Mouse (Mus musculus) hindbrain, postnatal 0 days (tissue): ENCODE data around the gene Cacnb2. TPM values are rescaled to one million over a fixed set of nuclear protein-coding genes. Genes with fewer than 3 reads are reported as not detected.

Experiments
- ATAC-seq: fragments of 200-750 bp; cut with Nextera tagmentation; 2 replicates; pipeline ENCODE4 v1.8.0; 2017; ENCODE audit warnings: mild to moderate bottlenecking, moderate TSS enrichment, moderate library complexity
- DNase-seq: peaks from one replicate; pipeline ENCODE4 v3.0.0-alpha.2; 2015; ENCODE audit warnings: low spot score
- H3K27ac ChIP-seq: fragments of 300-500 bp; sonication (generic); 2 replicates; pipeline ENCODE4 v1.5.1; 2014; ENCODE audit warnings: mild to moderate bottlenecking
- H3K27me3 ChIP-seq: fragments of 300-500 bp; sonication (generic); 2 replicates; pipeline ENCODE4 v1.6.1; 2014; ENCODE audit warnings: low read length, mixed read lengths; ENCODE audit not compliant: insufficient read depth
- H3K36me3 ChIP-seq: fragments of 300-500 bp; sonication (generic); 2 replicates; pipeline ENCODE4 v1.6.1; 2014; ENCODE audit warnings: low read length, mixed read lengths; ENCODE audit not compliant: insufficient read depth
- H3K4me1 ChIP-seq: fragments of 300-500 bp; sonication (generic); 2 replicates; pipeline ENCODE4 v1.6.1; 2014; ENCODE audit warnings: antibody characterized with exemption, low read length, mixed read lengths; ENCODE audit not compliant: insufficient read depth
- H3K4me2 ChIP-seq: fragments of 300-500 bp; sonication (generic); 2 replicates; pipeline ENCODE4 v1.6.1; 2014; ENCODE audit warnings: low read depth, mild to moderate bottlenecking, low read length, moderate library complexity, mixed read lengths
- H3K4me3 ChIP-seq: fragments of 300-500 bp; sonication (generic); 2 replicates; pipeline ENCODE4 v1.5.1; 2014; ENCODE audit warnings: low read length
- H3K9ac ChIP-seq: fragments of 300-500 bp; sonication (generic); replicated peaks from 2 replicates; pipeline ENCODE4 v1.6.1; 2014; ENCODE audit warnings: mild to moderate bottlenecking, low read length, moderate library complexity, mixed read lengths
- H3K9me3 ChIP-seq: fragments of 300-500 bp; sonication (generic); 2 replicates; pipeline ENCODE4 v1.6.1; 2016; ENCODE audit warnings: low read length, mixed read lengths
- CTCF ChIP-seq: IDR thresholded peaks from 2 replicates; pipeline ENCODE4 v1.5.1; 2016; ENCODE audit warnings: antibody characterized with exemption, control low read depth, low read depth
- WGBS: fragments of 180-500 bp; shearing (Covaris S2); extraction: QIAGEN DNeasy Blood & Tissue Kit; methylation state at CpG from one replicate; pipeline ENCODE4 v1.1.7; 2014; 5-methylcytosine and 5-hydroxymethylcytosine counted together
- polyA plus RNA-seq: library from polyadenylated mRNA; unstranded; fragments of >200 nt; fragmentation: Nextera tagmentation; extraction: Ambion mirVana; gene quantifications from 2 replicates; pipeline ENCODE4 v1.2.1, GENCODE M21; 2015
- total RNA-seq: library from RNA; depleted of rRNA; stranded (reverse); fragments of >200 nt; gene quantifications from 2 replicates; pipeline ENCODE4 v1.2.3, GENCODE M21; 2014

The Cacnb2 gene
- total and polyA plus RNA-seq, 2 experiments from 2014 or later, result 8.1 to 21.7 TPM

DNA sequence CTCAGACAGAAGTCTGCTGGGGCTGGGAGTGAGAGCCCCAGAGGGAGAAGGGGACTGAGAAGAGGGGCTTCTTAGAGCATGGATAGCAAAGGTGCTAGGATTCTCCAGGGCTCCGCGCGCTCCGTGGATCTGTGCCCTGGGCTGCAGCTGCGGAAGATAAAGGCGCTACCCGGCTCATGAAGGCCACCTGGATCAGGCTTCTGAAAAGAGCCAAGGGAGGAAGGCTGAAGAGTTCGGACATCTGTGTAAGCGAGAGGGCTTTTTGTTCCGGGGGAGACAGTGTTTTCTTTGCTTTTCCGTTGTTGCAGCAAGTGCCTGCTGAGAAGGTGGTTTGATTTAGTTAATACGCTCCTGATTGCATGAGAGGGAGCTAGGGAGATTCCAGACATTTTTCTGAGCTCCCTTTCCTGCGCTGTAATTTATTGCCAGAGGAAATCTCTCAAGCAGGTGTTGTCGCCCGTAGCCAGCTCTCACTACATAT, 270.9 kb downstream of the Cacnb2 start:
- no peaks in the 10 kb centered on the region for H3K9me3 ChIP-seq
- H3K9ac ChIP-seq, result peak overlapping the region; percentile 56
- H3K4me3 ChIP-seq, result peak overlapping the region; percentile 42
- TF ChIP-seq CTCF, result no peak
- peak overlapping the region; percentile 63 for H3K4me2 ChIP-seq
- no peaks in the 10 kb centered on the region for H3K36me3 ChIP-seq
- ATAC-seq, result peak; percentile 61
- peak overlapping the region; percentile 77 for H3K27ac ChIP-seq
- peaks cover 9% of the 10 kb centered on the region; the same call in 1 of the 2 replicates for H3K4me1 ChIP-seq
- WGBS, result 6% methylated on average over 15 of the region's 15 CpGs
- no peaks in the 10 kb centered on the region for H3K27me3 ChIP-seq
- DNase-seq, result peak; percentile 48

DNA sequence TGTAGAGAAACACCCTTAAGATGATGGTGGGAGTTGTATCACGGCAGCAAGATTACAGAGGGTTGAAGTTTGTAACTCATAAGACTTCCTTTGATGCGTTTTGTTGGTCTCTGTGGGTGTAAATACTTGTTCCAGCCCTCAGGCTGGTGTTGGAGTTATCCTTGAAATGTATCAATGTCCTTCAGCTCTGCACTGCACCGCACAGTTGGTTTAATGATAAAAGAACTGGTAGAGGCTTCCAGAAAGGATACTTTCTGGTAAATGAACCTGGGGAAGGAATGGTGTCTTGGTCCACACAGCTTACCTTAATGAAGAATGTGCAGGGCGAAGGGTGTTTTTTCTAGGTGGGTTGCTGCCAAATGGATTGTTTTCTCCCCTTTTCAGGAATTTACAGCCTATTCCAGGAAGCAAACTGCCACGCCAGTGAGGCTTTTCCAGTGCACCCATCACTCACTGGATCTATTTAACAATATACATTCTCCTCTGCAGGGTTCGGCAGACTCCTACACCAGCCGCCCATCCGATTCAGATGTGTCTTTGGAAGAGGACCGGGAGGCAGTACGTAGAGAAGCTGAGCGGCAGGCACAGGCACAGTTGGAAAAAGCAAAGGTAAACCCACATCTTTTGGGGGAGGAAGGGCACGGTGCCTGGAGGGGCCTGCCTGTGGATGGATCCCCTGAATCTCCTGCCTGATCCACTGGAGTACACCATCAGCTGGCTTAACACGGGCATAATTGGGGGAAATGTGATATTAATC, 271.6 kb downstream of the Cacnb2 start:
- Histone ChIP-seq H3K9ac (peak overlapping the region; percentile 56), H3K4me3 (peak overlapping the region; percentile 42), H3K4me1 (peaks cover 9% of the 10 kb centered on the region; the same call in 1 of the 2 replicates), H3K27me3 (no peaks in the 10 kb centered on the region), H3K4me2 (peak overlapping the region; percentile 63), H3K36me3 (no peaks in the 10 kb centered on the region), H3K9me3 (no peaks in the 10 kb centered on the region), H3K27ac (peak overlapping the region; percentile 77)
- ATAC-seq (0 out of 2 replicates have a peak, but pooled peaks have one; percentile 35), DNase-seq (peak; percentile 20)
- TF ChIP-seq CTCF, result no peak
- 26% methylated on average over 13 of the region's 13 CpGs for WGBS

DNA sequence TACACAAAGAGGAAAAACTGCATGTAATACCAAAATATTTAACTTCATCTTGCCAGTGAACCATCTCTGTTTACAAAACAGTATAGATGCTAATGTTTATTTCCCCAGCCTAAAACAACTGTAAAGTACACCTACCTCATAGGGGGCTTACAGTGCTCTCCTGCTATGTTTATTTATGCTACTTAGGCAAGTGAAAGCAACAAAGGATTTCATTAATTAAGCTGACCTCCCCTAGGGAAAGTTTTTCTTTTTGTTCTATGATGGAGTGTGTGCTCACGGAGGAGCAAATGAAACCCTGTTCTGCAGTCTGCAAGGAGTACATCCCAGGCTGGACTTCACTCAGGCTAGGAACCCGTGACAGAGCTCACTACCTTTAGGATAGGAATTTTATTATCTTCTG, 272.2 kb downstream of the Cacnb2 start:
- 0 out of 2 replicates have a peak overlapping the region, but pooled peaks have one; percentile 77 for H3K27ac ChIP-seq
- peaks cover 9% of the 10 kb centered on the region; the same call in 1 of the 2 replicates for H3K4me1 ChIP-seq
- DNase-seq (peak; percentile 8), ATAC-seq (0 out of 2 replicates have a peak, but pooled peaks have one; percentile 34)
- no peak for TF ChIP-seq CTCF
- H3K27me3 ChIP-seq, result no peaks in the 10 kb centered on the region
- WGBS, result 22% methylated on average over 2 of the region's 2 CpGs
- H3K4me3 ChIP-seq, result peak overlapping the region; percentile 42
- H3K9me3 ChIP-seq, result no peaks in the 10 kb centered on the region
- no peaks in the 10 kb centered on the region for H3K36me3 ChIP-seq
- peak overlapping the region; percentile 63 for H3K4me2 ChIP-seq
- H3K9ac ChIP-seq, result peak overlapping the region; percentile 56; the same call in 1 of the 2 replicates

DNA sequence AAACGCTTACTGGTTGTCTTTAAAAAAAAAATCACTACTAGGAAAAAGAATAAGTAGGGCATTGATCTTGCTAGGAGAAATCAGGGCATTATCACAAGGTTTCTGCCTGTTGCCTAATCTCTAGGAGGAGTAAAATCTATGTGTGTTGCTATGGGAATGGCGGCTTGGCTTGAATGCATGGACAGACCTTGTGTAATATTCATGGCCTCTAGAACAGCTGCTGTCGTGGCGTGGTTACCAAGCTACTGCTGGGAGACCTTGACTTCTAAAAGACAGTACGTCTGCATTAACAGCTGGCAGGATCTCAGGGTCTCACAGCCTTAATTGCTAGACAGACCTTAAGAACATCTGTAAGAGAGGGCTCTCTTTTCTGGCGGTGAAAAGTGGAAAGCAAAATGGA, 272.7 kb downstream of the Cacnb2 start:
- ATAC-seq, result peak; percentile 63
- H3K27ac ChIP-seq, result peak overlapping the region; percentile 77
- H3K4me1 ChIP-seq, result peaks cover 9% of the 10 kb centered on the region; the same call in 1 of the 2 replicates
- H3K4me2 ChIP-seq, result peak overlapping the region; percentile 63
- H3K9ac ChIP-seq, result no peak overlapping the region
- peak overlapping the region; percentile 42 for H3K4me3 ChIP-seq
- H3K9me3 ChIP-seq, result no peaks in the 10 kb centered on the region
- H3K27me3 ChIP-seq, result no peaks in the 10 kb centered on the region
- no peak for TF ChIP-seq CTCF
- peak; percentile 51 for DNase-seq
- H3K36me3 ChIP-seq, result no peaks in the 10 kb centered on the region
- 23% methylated on average over 6 of the region's 6 CpGs for WGBS

DNA sequence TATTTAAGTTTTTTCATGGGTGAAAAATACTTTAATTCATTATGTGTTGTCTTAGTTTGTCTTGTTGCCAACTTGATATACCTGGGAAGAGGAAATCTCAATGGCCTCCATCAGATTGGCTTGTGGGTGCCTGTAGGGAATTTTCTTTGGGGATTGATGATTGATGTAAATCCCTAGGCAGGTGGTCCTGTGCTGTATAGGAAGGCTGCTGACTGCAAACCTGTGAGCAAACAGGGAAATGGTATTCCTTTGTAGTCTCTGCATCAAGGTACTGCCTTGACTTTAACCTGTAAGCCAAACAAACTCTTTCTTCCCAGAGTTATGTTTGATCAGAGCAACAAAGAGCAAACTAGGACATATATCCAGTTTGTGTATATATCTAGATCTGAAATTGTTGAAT, 276.1 kb downstream of the Cacnb2 start:
- DNase-seq (no peak), ATAC-seq (no peak)
- H3K4me2 ChIP-seq, result no peak overlapping the region
- TF ChIP-seq CTCF, result no peak
- H3K9me3 ChIP-seq, result no peaks in the 10 kb centered on the region
- H3K27me3 ChIP-seq, result no peaks in the 10 kb centered on the region
- peaks cover 4% of the 10 kb centered on the region; the same call in 1 of the 2 replicates for H3K4me1 ChIP-seq
- H3K4me3 ChIP-seq, result no peak overlapping the region
- H3K36me3 ChIP-seq, result no peaks in the 10 kb centered on the region
- H3K27ac ChIP-seq, result no peak overlapping the region
- H3K9ac ChIP-seq, result no peak overlapping the region

DNA sequence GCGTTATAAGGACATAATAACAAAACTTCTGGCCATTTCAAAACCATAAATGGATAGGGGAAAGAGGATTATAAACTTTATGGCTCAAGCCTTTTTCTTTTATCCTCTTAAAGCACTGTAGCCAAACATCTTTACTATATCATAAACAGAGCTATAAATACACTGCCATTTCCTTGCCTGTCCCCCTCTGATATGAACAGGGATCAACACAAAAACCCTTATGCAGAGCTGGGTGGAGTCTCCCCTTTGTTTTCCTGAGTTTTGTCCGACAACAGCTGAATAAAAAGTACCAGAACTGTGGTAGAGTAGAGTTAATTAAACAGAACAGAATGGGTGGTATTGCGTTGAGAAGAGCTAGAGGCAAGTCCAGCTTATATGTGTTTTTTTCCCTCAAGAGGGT, 280.6 kb downstream of the Cacnb2 start:
- no peak for TF ChIP-seq CTCF
- H3K9me3 ChIP-seq, result no peaks in the 10 kb centered on the region
- WGBS, result 79% methylated on average over 3 of the region's 3 CpGs
- ATAC-seq, result no peak
- H3K27ac ChIP-seq, result no peak overlapping the region
- DNase-seq, result no peak
- H3K4me2 ChIP-seq, result no peak overlapping the region
- H3K4me1 ChIP-seq, result no peaks in the 10 kb centered on the region
- no peaks in the 10 kb centered on the region for H3K36me3 ChIP-seq
- no peak overlapping the region for H3K9ac ChIP-seq
- H3K4me3 ChIP-seq, result no peak overlapping the region
- H3K27me3 ChIP-seq, result no peaks in the 10 kb centered on the region
